Mouse (Mus musculus): ENCODE measurements around the gene AC124502.3.

The AC124502.3 gene

DNA sequence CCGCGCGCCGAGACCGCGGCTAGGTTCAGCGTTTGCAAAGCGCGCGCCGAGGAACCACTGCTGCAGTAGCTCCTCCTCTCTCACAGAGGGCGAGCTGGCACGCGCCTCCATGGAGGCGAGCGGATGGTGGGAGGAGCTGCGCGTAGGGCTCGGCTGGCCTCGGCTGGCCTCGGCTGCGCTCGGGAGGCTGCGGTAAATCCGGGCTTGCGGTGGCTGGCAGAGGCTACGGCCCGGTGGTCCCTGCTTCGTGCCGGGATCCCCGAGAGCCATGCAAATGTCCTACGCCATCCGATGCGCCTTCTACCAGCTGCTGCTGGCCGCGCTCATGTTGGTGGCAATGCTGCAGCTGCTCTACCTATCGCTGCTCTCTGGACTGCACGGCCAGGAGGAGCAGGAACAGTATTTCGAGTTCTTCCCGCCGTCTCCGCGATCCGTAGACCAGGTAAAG lies at the start of gene AC124502.3, which contains the start of gene B4gat1:
Gene AC124502.3 (plus strand): TSS at position 183 of the 448 bp plus-strand sequence.
Gene B4gat1 (plus strand): TSS at position 118 of the 448 bp plus-strand sequence.
- peak; percentile 92 for DNase-seq (ENCODE audit: low read depth, low spot score)

GRCm38 (mm10) chr19:4989013-4989412 lies 49.7 kb upstream of the AC124502.3 start:
- peak; percentile 88 for DNase-seq (ENCODE audit: low read depth, low spot score)

GRCm38 (mm10) chr19:4989434-4990255 lies 49.0 kb upstream of the AC124502.3 start:
- no peak for DNase-seq (ENCODE audit: low read depth, low spot score)

DNA sequence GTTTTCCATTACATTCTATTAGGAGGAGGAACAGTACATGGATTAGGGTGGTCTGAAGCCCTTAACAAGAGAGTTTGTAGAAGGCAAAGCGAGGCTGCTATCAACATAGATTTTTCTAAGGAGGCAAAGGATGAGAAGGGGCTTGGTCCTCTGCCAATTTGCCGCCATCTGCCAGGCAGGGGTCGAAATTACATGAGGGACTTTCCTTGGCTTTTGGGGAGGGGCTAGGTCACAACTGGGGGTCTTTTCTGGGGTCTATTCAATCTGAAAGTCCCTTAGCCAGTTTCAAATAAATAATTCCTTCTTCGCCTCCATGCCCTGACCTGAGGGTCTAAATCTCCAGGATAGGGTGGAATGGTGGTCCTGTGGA lies 48.5 kb upstream of the AC124502.3 start, which contains the start of gene Npas4:
Gene Npas4 (minus strand): TSS at position 61 of the 370 bp plus-strand sequence.
- no peak for DNase-seq (ENCODE audit: low read depth, low spot score)

GRCm38 (mm10) chr19:4990716-4991115 lies 48.0 kb upstream of the AC124502.3 start:
- no peak for DNase-seq (ENCODE audit: low read depth, low spot score)

DNA sequence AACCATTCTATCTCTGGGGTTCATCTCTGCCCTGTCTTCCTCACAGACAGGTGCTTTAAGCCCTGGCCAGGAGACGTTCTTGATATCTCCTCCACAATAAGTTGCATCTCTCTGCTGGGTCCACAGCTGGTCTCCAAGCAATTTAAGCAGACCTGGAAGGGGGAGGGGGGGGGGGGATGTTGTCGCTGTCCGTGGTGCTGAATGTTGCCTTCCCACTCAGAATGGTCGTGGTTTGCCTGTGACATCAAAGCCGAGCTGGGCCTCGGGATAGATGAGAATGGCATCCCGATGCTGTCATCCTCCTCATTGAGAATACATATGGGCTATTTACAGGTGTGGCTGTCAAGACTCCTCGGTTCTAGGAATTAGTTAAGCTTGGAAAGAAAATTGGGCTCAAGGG lies 46.3 kb upstream of the AC124502.3 start:
- DNase-seq (ENCODE audit: low read depth, low spot score), result peak; percentile 39

DNA sequence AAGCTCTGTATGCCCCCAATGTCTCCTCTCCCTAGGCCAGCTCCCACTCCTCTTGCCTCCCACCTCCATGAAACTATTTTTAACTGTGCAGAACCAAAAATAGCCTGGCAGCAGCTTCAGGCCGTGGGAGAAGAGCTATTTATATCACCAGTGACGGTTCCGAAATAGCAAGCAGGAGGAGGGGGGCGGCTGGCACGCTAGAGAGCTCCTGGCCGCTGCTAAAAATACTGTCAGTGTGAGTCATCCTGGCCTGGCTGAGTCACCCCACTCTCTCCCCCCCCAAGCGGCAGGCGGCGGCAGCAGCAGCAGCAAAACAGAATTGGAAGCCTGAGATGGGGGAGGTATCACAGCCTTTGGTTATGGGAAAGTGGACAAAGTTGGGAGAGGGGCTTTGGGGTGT lies 45.8 kb upstream of the AC124502.3 start:
- peak; percentile 97 for DNase-seq (ENCODE audit: low read depth, low spot score)

DNA sequence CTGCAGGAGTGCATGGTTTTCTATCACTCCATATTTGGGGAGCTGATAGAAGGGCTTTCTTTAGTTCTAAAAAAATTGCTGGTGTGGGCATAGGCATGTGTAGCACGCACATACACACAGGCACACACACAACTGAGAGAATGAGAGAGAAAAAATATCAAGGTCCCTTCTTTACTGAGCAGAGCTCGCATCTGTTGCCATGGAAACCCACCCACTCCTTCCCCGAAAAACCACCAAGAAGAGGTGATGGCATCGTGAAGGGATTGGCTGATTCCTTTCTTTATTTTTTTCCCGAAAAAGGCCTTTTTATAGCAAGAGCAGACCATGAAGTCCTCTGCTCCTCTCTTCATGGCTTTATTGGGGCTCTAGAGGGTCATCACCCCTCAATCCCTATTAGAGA lies 44.6 kb upstream of the AC124502.3 start:
- no peak for DNase-seq (ENCODE audit: low read depth, low spot score)

DNA sequence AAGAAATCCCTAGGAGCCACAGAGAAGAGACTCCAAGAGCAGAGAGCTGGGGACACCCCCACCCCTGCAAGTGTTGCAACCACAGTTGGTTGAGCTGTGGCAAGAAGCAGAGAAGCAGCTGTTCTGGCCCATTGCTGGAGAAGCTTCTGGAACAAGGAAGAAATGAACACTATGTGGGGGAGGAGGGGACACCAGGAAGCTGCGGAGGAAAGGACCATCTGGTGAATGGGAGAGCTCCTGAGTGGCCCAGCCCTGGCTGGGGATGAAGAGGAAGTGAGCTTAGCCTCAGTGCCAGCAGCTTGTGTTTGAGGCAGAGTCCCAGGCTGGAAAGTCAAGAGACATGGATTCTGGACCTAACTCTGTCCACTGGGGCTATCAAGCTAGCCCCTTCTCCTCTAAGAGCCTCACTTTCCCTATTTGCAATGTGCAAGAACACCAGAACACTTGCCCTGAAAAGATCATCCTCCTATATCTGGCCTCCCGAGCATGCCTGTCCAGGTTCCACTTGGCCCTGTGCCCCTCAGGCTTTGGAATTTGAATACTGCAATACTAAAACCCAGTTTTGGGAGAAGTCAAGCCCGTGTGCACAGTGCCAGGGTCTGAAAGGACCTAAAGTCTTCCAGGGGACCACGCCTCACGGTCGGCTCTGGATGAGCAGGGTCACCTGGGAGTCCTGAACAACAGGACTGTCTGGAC lies 39.1 kb upstream of the AC124502.3 start:
- DNase-seq (ENCODE audit: low read depth, low spot score), result no peak

- DNase-seq (ENCODE audit: low read depth, low spot score), result peak; percentile 90
Measured at GRCm38 (mm10) chr19:5001666-5002406, 36.9 kb upstream of the AC124502.3 start.

DNA sequence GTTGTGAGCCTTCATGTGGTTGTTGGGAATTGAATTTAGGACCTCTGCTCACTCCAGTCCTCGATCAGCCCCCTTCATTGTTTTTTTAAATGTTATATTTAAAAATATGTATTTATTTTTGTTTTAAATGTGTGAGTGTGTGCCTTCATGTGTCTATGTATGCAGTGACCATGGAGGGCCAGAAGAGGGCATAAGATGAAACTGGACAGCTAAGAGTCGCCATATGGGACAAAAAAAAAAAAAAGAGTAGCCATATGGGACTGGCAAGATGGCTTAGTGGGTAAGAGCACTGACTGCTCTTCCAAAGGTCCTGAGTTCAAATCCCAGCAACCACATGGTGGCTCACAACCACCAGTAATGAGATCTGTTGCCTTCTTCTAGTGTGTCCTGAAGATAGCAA lies 35.0 kb upstream of the AC124502.3 start:
- DNase-seq (ENCODE audit: low read depth, low spot score), result peak; percentile 53

DNA sequence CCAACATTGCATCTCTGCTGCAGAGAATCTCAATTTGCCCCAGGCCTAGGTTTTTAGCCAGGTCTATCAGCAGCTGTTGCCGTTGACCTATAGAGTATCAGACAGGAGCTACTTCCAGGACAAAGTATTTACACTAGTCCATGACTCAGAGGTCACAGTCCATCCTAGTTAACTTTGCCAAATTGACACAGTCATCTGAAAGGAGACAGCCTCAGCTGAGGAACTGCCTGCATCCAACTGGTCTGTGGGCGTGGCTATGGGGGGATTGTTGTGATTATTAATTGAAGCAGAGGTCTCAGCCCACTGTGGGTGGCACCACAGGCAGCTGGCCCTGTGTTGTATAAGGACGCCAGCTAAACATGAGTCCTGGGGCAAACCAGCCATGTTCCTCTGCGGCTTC lies 33.8 kb upstream of the AC124502.3 start:
- DNase-seq (ENCODE audit: low read depth, low spot score), result peak; percentile 88

- peak; percentile 76 for DNase-seq (ENCODE audit: low read depth, low spot score)
Measured at GRCm38 (mm10) chr19:5013138-5013537, 25.6 kb upstream of the AC124502.3 start.

DNA sequence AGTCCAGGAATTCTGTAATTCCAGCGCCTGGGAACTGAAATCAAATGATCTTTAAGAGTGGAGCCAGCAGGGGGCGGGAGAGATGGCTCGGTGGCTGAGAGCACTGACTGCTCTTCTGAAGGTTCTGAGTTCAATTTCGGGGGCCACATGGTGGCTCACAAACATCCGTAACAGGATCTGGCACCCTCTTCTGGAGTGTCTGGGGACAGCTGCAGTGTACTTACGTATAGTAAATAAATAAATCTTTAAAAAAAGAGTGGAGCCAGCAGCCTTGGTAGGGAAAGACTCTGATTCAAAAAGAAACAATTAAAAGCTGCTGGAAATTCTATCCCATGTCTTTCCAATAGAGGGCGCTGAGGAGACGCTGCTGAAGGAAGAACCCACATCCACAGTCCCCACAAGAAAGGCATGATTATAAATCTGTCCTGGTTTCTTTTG lies 23.7 kb upstream of the AC124502.3 start:
- peak; percentile 90 for DNase-seq (ENCODE audit: low read depth, low spot score)

DNA sequence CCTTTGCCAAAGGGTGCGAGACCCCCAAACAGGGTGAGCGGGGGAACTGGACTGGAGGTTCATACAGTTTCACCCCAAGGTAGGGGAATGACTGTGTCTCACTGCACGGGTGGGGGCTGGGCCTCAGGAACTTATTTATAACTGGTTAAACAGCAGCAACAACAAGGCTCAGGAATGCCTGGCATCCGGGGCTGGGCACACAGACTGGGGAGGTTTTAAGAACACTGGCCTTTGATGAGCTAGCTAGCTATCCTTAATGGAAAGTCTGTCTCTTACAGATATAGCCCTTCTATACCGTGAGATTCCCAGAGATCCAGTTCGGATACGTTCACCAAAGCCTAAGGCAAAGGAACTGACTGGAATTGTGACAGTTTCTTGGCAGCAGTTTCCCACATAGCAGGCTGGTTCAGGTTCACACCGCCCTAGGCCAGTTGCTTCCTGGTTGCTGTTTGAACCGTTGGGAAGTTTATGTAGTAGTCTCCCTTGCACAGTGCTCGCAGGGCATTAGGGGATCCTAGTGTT lies 22.4 kb upstream of the AC124502.3 start:
- DNase-seq (ENCODE audit: low read depth, low spot score), result peak; percentile 89

DNA sequence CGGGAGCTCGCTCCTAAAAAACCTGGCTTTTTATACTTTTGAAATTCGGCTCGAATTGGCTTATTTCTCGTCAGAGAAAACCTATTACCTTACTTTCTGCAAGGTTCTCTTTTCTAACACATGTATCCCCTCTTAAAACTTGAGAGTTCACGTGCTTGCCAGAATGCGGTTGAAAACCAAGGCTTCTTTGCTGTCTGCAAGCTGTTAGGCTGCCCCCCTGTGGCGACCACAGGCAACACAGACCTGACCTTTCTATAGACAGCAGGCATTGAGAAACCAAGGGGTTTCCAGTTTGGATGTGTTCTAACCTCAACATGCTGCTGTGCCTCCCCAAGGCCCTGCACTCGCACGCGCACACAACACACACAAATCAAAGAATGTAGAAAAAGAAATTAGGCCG lies 21.9 kb upstream of the AC124502.3 start:
- DNase-seq (ENCODE audit: low read depth, low spot score), result peak; percentile 88

DNA sequence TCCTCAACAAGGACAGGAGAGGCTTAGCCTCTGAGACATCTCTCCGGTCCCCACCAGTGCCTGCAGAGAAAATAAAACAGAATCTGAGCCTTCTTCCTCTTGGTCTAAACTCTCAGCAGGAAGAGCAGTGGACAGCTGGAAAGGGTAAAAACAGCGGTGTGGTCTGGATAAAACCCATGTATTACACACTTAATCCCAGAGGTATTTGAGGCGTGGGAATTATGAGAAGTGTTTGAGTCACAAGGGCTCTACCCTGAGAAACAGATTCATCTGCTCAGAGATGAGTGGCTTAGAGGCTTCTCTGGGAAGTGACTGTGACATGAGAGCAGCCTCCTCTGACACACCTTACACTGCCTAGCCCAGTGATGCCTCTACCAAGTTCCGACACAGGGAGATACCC lies 21.1 kb upstream of the AC124502.3 start:
- peak; percentile 96 for DNase-seq (ENCODE audit: low read depth, low spot score)

GRCm38 (mm10) chr19:5018191-5018590 lies 20.5 kb upstream of the AC124502.3 start:
- DNase-seq (ENCODE audit: low read depth, low spot score), result peak; percentile 72

DNA sequence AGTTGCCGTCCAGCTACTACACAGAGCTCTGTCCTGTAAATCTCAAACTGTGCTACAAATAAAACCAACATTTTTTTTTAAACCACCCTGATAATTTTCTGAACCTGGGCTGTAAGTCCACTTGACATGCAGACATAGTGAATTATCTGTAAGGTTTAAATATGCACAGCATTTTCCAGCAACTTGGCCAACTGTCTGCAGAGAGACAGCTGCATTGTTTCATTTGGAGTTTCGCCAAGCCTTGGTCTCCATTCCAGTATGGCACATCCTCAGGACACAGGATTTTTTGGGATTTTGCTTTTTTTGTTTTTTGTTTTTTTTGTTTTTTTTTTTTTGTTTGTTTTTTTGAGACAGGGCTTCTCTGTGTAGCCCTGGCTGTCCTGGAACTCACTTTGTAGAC lies 17.3 kb upstream of the AC124502.3 start:
- DNase-seq (ENCODE audit: low read depth, low spot score), result no peak

DNA sequence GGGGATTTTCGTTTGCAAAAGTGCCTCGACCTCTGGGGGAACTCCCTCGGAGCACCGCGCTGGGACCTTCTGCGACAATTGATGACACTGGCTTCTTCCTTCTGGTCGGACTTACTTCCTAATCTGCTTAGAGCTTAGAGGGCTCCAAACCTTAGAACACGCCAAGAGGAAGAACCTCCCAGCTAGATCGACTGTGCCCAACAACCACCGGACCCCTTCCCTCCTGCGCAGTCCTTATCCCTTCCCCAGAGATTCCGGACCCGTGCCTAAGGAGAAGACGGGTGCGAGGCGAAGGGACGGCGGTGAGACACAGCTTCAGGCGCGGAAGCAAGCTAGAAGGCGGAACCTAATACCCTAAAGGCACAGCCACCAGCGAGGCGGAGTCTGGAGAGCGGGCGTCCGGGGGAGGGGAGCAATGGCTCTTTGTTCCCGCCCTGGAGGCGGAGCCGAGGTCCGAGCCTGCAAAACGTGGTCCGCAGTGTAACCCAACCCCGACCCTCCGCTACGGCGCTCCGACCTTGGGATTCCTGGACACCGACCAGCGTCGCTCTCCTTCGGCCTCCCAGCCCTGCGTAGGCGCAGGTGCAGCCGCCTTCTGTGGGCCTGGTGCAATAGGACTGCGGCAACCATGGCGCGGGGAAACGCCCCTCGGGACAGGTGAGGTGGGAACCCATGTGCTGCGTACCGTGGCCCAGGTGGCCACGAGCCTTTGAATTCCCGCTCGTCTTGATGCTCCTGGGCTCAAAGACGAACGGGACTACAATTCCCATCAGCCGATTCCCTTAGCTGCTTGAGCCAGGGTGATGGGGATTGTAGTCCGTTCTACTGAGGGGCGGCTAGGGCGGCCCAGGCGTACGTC lies 14.8 kb upstream of the AC124502.3 start, which contains the start of gene Slc29a2:
Gene Slc29a2 (plus strand): TSS at position 240 of the 859 bp plus-strand sequence.
- DNase-seq (ENCODE audit: low read depth, low spot score), result peak; percentile 95

DNA sequence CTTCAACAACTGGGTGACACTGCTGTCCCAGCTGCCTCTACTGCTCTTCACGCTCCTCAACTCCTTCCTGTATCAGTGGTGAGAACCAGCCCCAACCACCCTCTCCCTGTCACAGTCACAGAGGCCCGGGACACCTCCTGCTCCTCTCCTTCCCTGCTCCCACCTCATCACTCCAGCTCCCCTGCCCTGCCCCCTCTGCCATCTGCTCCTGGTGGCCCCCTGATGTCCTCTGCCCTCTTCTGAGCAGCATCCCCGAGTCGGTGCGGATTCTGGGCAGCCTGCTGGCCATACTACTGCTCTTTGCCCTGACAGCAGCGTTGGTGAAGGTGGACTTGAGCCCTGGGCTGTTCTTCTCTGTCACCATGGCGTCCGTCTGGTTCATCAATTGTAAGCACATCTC lies 12.6 kb upstream of the AC124502.3 start:
- DNase-seq (ENCODE audit: low read depth, low spot score), result no peak
